Comparison of ENCODE assay signal across 10 mouse cellular contexts in the genomic region with DNA sequence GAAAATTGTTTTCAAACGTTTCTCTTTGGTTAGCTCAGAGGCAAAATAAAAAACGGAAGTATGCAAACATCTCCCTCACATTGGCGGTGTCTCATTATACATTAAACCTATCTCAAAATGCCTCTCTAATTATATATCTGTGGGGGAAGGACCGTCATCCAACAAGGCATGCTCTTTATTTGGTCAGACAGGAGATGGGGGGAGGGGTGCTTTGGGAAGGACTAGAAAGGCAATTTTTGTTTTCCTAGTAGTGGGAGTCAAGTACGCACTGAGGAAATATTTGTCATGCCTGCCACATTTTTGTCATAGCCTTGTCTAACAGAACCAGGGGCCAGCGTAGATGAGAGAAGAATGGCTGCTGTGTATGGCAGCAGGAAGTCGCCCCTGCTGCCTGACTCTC. TPM values are rescaled to one million over a fixed set of nuclear protein-coding genes. Genes with fewer than 3 reads are reported as not detected.
DNase-seq lines count a peak whose midpoint lies in the region; ATAC-seq lines count a peak whose summit lies in the region.
"Had no signal": no experiment of that assay in that cellular context is flagged by ENCODE, and none has a peak within 500 bp of the region (broad histone marks: within the 10 kb centered on the region; RNA-seq: fewer than 3 reads in every experiment).

A gene (minus strand): TSS at position 101 of the 400 bp plus-strand sequence.

- no peaks in the 10 kb centered on the region for H3K36me3 ChIP-seq in midbrain, embryonic 11.5 days (ENCODE audit: control insufficient read depth, insufficient read depth, low read length)
- no peaks in the 10 kb centered on the region for H3K36me3 ChIP-seq in midbrain, embryonic 15.5 days (replicated peaks)

- intact Hi-C loops in left cerebral cortex, postnatal 4 days (cut with DNase I), result no loop called here

- ATAC-seq in frontal cortex, adult (ENCODE audit: low TSS enrichment), result peak; percentile 20; the same call in 1 of the 2 replicates
- no peak for ATAC-seq in midbrain, embryonic 11.5 days (ENCODE audit: low FRiP score)
- no peak for ATAC-seq in midbrain, embryonic 15.5 days (replicated peaks)
- ATAC-seq: hindbrain, postnatal 0 days had no signal

- H3K4me3 ChIP-seq in midbrain, embryonic 11.5 days (ENCODE audit: low read depth, low read length), result no peak within 1 kb of the TSS
- H3K4me3 ChIP-seq in midbrain, embryonic 15.5 days, result no peak within 1 kb of the TSS

- H3K9ac ChIP-seq in midbrain, embryonic 11.5 days (ENCODE audit: low read length), result no peak within 1 kb of the TSS
- H3K9ac ChIP-seq in midbrain, embryonic 15.5 days, result no peak within 1 kb of the TSS
- H3K9ac ChIP-seq: liver, embryonic 14.5 days had no signal

- H3K9me3 ChIP-seq in midbrain, embryonic 11.5 days (ENCODE audit: control insufficient read depth, low read length), result no peaks in the 10 kb centered on the region
- H3K9me3 ChIP-seq in midbrain, embryonic 15.5 days, result no peaks in the 10 kb centered on the region

- DNase-seq in frontal cortex, postnatal 14 days (ENCODE audit: low spot score in 2 of 2), result no peak
- no peak for DNase-seq in midbrain, embryonic 11.5 days (ENCODE audit: low spot score, missing footprints)
- DNase-seq in heart, adult 8-10 months (ENCODE audit: low spot score), result no peak
- DNase-seq in left cerebral cortex, postnatal 4 days, result no peak
- DNase-seq in frontal cortex, postnatal 10 days (ENCODE audit: low spot score in 2 of 2), result no peak
- no peak for DNase-seq in frontal cortex, postnatal 25 days (ENCODE audit: low spot score in 2 of 2)

- H3K4me2 ChIP-seq in midbrain, embryonic 11.5 days, result no peak within 1 kb of the TSS
- no peak within 1 kb of the TSS for H3K4me2 ChIP-seq in midbrain, embryonic 15.5 days

- no peaks in the 10 kb centered on the region for H3K4me1 ChIP-seq in midbrain, embryonic 11.5 days (ENCODE audit: control insufficient read depth, insufficient read depth, low read length)
- H3K4me1 ChIP-seq in midbrain, embryonic 15.5 days, result no peaks in the 10 kb centered on the region

- H3K27me3 ChIP-seq in midbrain, embryonic 11.5 days (ENCODE audit: control insufficient read depth, insufficient read depth, low read length), result no peaks in the 10 kb centered on the region
- no peaks in the 10 kb centered on the region for H3K27me3 ChIP-seq in midbrain, embryonic 15.5 days (replicated peaks)

- H3K27ac ChIP-seq in midbrain, embryonic 11.5 days (ENCODE audit: low read depth, low read length), result no peak within 1 kb of the TSS
- no peak within 1 kb of the TSS for H3K27ac ChIP-seq in midbrain, embryonic 15.5 days
- H3K27ac ChIP-seq: hindbrain, postnatal 0 days; liver, embryonic 14.5 days had no signal

- 82% methylated on average over 7 of the region's 7 CpGs for WGBS in midbrain, embryonic 11.5 days
- WGBS in midbrain, embryonic 15.5 days, result 79% methylated on average over 7 of the region's 7 CpGs

RNA-seq across cellular contexts. Expression of the gene that starts here (rescaled TPM):
- polyA plus RNA-seq in midbrain, embryonic 11.5 days (2014; fragmentation: Nextera tagmentation; extraction: Ambion mirVana), result 11.6 and 12.7 TPM in 2 replicates
- polyA plus RNA-seq in midbrain, embryonic 15.5 days (2015; fragmentation: Nextera tagmentation; extraction: Ambion mirVana), result 3.2 and 3.6 TPM in 2 replicates
- 100 to 1,000 TPM; 107 to 134 (median 116) TPM for total RNA-seq in heart, adult 8-10 months (2022)
- 10 to 100 TPM; 14.6 to 18.2 TPM for total RNA-seq in left cerebral cortex, postnatal 4 days (2021)

Comparison
In these comparisons a context has a peak if more than half of its experiments do, and no peak if none do; other contexts are left out.
1. RNA of the gene that starts here (total RNA-seq): 107 to 134 TPM in heart, adult 8-10 months; 14.6 to 18.2 TPM in left cerebral cortex, postnatal 4 days; every median in the first group is over 4 times any median in the second.